Mouse (Mus musculus) heart, adult 18-20 months (tissue): ENCODE measurements around the gene Mylip. TPM values are rescaled to one million over a fixed set of nuclear protein-coding genes. Genes with fewer than 3 reads are reported as not detected.
A peak's percentile ranks its signal among the peaks of the same experiment; 100 is the strongest.

Experiments
- DNase-seq, 2 experiments: peaks; one replicate each; pipeline ENCODE4 v3.0.0; 2021 to 2022; ENCODE audit warnings: mixed read lengths in 1 of 2
- total RNA-seq, 2 experiments: library from RNA; stranded (reverse); gene quantifications; 2 replicates each; pipeline ENCODE4 v1.2.3; 2021

Gene Mylip
- total RNA-seq, 2 experiments from 2014 or later, result 21.1 to 27.0 TPM

DNA sequence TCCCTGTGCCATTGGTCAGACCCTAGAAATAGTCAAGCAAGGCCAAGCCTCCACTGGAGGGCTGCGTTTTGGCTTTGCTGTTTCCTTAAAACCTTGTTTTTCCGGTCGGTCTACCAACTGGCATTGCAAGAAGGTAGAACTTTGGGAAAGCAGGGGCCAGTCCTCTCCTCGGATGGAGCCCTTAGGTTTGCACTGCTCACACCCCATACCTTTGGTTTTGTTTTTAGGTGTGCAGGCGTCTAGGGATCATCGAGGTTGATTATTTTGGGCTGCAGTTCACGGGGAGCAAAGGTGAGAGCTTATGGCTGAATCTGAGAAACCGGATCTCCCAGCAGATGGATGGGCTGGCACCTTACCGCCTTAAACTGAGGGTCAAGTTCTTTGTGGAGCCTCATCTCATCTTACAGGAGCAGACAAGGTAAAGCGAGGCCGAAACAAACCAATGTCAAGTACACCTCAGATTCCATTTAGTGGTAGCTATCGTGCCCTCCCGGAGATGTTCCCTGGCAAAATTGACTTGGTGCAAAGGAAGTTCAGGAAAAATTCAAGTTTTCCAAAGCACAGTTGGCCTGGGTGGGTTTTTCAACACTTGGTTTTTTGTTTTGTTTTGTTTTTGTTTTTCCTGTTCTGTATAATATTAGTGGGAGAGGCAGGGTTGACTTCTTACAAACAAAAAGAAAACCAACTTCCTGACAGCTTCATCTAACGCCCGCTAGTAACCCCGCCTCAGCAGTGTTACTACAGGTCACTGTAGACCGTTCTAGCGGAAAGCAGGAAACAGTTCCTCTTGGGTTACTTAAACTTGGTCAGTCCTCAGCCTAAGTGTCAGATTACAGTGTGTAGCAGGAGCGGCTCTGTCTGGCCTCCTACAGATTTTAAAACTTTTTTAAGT lies 1.7 kb downstream of the Mylip start:
- DNase-seq, result peak; percentile 74 to 82

DNA sequence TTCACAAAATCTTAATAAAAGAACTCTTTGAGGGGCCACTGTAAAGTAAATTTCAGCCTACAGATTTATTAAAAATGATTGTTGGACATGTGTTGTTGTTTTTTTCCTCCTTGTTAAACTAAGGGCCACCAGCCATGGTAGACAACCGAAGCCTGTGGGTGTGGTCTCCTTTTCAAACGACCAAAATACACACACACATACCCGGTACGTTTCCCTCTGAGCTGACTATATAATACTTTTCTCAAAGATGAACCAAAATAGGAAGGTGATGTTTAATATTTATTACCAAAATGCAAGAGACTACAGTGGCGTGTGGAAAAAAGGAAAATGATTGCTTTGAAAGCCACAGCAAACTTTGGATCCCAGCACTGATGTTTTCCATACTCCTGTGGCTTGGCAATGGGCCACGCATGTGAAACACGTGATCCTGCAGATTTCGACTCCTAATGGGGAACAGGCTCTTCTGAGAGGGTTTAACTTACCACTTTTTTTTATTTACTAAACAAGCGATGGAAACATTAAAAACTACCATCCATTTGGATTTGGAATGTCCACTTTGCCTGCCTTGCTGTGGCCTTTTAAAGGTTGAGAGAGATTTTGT lies 2.4 kb downstream of the Mylip start:
- peak; percentile 80 to 84 for DNase-seq

DNA sequence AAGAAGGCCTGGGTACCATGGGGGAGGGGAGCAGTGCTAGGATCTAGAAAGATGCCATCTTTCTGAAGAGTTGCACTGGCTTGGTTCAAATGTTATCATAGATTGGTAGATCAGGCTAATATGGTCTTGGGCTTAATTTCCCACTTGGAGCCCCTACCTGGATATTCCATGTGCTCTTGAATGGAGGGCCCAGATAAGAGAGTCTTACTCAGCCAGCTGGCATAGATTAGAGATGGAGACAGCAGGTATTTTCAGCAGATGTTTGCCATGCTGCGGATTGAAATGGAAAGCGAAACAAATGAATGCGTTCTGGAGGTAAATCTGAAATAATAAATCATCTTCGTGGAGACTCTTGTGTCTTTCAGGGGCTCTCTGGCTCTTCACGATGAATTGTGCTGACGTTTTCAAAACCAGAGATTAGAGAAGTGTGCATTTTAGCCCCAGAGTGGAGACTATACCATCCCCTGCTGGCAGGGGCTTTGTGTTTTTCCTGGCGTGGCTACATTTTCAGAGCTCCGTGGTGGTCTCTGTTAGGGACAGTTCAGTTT lies 4.8 kb downstream of the Mylip start:
- DNase-seq, result no peak

DNA sequence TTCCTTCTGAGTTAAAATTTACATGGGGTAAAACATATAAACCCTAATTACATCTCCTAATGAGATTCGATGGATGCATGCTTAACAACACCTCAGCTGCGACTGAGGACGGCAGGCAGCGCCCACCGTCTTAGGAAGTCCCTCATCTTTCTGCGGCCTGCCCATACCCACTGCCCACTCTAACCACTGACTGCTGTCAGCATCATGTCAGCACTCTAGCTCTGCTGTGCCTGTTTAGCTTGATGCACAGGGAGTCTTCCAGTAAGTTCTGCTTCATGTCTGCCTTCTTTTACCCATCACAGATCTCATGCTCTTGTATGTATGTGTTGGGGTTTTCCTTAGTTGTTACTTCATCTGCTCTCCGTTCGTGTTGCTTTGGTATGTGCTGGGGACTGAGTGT lies 7.2 kb downstream of the Mylip start:
- no peak for DNase-seq

DNA sequence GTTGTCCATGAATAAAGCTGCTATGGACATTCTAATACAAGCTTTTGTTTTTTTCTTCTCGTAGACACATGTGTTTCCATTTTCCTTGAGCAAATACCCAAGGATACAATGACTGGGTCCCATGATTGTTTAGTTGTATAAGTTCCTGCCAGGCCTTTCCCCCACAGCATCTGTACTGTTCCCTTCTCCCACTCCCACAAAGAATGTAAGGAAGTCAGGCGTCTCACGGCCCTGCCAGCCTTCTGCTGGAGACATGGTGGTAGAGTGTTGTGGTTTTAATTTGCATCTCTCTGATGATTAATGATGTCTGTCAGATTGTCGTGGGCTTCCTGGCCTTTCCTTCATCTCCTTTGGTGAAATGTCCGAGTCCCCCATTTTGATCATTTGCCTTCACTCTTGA lies 7.7 kb downstream of the Mylip start:
- DNase-seq, result no peak

DNA sequence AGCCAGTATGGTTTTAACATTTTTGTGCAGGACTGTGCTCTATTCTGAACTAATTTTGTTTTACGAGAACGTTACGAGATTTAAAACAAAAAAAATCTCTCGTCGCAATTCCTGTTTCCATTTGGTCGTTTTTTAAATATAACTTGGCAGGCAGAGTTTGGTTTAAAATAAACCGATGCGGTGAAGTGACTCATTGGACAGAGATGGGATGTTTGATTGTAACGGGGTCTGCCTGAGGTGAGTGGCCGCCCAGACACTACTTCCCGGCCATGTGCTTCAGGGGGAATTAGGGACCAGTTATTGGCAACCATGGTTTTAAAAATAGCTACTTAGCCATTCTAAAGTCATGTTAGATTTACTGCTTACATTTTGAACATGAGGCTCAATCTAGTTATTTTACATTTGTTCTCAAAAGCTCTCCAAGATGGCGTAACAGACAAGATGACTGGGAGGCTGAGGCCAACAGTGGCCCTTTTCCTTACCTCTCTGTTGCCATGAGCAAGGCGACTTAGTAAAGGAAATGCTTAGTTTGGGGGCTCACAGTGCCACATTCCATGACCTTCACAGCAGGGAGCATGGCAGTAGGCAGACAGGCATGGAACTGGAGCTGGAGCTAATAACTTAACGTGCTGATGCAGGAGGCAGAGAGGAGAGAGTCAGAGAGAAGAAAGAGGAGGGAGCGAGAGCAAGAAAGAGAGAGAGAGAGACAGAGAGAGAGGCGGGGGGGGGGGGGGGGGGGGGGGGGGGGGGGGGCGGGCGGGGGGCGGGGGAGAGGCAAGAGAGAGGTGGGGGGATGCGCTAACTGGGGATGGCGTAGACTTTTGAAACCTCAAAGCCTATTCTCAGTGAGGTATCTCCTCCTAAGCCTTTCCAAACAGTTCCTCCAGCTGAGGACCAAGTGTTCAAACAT lies 8.6 kb downstream of the Mylip start:
- DNase-seq, result no peak

DNA sequence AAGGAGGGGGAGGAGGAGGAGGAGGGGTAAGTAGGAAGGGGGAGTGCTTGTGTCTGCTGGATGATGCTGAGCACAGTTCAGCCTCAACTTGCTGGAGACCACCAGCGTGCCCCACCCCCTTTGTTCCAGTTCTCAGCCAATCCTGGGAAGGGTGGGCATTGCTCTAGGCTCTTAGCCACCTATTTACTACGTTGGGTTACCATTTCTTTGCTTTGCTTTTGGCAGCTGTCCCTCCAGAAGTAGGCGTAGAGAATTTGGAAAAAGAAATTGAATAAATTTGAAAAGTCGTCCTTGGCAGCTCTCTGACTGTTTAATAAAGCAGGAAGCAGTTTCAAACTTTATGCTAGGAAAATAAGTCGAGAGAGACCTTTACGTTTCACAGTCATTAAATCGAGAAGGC lies 11.2 kb downstream of the Mylip start:
- no peak for DNase-seq

DNA sequence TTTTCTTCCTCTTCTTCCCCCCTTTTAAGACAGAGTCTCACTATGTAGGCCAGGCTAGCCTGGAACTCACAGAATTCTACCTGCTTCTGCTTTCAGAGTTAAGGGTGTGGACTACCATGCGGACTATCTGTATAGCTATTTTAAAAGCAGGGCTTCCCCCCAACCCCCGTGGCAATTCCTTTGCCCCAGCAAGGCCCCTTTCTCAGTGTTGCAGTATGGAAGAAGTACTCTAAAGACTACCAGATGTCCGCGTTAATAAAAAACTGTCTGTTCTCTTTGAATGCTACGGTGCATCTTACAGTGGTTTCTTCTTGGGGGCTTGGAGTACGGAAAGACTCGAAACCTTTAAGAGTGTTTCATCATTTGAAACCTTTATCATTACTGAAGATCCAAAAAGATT lies 12.3 kb downstream of the Mylip start:
- no peak for DNase-seq

DNA sequence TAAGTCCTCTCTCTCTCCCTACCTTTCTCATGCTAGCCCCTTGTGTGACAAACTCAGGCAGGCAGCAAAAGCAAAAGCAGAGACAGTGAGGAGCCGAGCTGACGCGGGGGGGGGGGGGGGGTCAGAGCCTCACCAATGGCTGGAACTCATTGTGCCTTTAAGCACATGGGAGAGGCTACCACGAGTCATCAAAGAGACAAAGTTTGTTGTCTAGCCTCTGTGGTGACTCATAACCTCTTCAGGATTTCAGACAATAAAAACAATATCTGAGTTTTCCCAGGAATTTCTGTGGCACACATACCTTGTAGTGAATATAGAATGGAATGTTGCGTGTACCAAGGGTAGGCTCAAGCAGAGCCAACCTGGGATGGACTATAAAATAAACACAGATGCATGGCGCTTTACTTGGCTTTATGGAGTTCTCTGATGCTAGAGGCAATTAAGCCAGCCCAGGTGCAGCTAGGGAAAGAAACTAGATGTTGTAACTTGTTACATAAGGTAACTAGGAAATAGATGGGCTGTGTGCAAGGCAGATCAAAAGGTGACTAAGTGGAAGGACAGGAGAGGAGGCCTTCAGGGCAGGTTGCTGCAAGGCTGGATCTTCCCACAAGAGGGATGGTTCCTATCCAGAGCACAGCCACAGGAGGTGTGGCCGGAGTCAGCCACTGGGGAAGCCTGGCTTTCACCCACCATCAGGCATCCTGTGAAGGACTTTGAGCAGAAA lies 12.9 kb downstream of the Mylip start:
- DNase-seq, result no peak

DNA sequence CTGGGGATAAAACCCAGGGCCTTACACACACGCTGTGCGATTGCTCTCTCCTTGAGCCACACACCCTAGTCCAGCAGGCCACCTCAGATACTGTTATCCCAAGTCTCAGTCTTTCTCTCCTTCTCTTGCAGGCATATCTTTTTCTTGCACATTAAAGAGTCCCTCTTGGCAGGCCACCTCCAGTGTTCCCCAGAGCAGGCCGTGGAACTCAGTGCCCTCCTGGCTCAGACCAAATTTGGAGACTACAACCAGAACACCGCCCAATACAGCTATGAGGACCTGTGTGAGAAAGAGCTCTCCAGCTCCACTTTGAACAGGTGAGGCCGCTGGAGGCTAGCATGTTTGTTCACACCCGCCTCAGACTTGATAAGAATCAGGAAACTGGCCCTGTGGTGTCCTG lies 14.7 kb downstream of the Mylip start:
- DNase-seq, result no peak

DNA sequence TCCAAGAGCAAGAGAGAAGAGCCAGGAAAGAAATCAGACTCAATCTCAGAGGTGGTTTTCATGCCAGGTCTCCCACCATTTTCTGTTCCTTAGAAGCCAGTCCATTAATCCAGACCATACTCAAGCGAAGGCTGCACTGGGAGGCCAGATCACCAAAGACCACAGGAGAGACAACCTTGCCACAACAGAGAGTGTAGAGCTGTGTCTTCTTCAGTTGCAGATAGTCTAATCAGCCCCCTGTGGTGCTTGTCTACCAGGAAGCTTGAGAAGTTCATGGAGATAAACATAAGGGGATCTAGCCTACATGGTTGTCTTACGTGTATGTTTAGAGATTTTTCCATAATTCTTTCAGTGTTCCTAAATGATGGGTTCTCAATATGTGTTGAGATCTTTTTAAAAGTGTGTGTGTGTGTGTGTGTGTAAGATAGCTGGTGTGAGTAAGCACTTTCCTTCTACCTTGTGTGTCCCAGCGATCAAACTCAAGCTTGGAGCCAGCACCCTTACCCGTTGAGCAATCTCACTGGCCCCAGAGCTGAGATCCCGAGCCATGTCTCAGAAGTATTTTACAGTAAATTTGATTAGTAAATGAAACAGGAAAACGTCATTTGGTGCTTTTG lies 15.8 kb downstream of the Mylip start:
- no peak for DNase-seq

DNA sequence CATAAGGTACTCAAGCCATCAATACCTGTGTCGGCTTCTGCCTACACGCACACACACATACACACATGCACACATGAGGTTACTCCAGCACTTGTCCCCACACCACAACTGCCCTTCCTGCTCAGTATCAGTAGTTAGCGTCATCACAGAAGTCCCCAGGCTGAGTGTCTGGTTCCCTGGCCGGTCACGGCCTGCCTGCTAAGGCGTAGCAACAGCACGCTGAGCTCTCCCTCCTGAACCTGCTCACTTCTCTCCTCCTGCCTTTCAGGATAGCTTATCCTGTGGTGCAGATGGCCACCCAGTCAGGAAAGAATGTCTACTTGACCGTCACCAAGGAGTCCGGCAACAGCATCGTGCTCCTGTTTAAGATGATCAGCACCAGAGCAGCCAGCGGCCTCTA lies 16.7 kb downstream of the Mylip start:
- DNase-seq, result no peak

DNA sequence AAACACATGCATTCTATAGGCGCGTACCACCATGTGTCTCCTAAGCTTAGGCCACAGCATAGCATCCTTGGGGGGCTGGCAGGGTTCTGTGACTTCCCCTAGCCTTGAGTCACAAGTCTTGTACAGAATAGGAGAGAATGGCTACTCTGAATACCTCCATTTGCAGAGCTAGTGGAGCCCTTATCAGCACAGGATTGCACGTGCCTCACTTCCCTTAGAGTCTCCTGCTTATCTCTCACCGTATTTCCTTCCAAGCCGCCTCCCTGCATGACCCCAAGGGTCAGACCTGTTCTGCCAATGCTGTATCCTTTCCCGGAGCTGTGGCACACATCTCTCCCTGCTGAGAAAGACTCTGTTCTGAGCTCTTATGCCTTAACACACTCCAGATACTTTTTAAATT lies 17.2 kb downstream of the Mylip start:
- DNase-seq, result no peak

DNA sequence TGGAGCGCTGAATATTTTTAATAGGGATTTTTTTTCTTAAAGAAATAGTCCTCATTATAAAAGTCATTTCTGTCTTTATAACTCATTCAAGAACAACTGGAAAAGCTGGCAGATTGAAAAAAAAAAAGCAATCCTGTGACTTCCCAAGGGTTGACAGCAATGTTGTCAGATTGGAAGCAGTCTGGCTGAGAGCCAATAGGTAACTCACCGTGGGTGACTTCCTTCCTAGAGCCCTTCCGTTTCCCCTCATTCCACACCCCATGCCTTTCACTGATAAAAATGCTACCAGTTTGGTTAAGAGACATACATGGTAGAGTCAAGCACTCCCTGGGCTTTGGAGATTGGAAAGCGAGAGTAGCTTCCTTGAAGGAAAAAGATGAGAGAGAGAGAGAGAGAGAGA lies 21.4 kb downstream of the Mylip start:
- DNase-seq, result no peak

DNA sequence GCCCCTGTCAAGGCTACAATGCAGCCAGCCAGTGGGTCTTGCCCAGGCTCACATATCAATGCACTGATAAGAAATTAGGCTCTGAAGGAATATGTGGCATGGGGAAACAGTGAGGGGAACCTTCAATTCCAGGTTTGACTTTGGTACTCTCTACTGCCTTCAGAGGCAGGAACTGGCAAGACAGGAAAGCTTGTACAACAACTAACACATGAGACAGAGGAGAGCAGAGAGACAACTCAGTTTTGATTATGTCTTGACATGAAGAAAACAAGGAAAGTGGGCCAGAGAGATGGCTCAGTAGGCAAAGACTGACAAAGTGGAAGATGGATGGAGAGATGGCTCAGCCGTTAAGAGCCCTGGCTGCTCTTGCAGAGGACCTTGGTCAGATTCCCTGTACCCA lies 23.5 kb downstream of the Mylip start:
- no peak for DNase-seq

DNA sequence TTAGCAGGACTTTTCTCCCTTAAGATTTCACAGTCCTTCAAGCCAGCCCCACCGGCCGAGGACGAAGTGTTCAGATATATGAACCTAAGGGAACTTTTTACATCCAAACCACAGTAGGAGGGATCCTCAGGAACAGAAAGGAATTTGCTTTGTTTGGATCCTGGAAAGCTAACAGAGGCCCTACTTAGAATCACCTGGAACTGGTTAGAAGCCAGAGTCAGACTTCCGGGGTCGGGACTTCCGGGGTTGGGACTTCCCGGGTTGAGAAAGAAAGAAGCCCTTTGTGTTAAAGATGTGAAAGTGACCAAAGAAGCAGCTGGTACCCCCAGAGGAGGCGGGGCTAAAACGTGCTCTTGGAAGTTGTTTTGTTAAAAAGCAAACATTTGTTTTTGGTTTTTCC lies 24.5 kb downstream of the Mylip start:
- no peak for DNase-seq

DNA sequence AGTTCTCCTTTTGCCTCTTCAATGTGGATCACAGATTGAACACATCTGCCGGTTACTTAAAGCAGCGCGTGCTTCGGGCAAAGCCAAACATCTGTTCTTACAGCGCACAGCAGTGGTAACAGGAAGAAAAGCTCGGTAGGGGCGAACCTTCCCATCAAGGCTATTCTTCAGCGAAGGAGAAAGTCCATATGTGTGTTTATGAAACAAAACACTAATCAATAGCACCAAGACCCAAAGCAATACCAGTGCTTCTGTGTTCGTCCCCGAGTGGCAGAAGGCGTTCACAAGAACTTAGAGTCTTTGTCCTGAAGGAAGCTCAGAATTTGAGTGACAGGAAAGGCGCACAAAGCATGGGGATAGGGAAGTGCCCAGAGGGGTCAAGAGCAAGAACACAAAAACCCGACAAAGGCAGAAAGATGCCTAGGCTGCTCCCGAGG lies 27.1 kb downstream of the Mylip start:
- no peak for DNase-seq

DNA sequence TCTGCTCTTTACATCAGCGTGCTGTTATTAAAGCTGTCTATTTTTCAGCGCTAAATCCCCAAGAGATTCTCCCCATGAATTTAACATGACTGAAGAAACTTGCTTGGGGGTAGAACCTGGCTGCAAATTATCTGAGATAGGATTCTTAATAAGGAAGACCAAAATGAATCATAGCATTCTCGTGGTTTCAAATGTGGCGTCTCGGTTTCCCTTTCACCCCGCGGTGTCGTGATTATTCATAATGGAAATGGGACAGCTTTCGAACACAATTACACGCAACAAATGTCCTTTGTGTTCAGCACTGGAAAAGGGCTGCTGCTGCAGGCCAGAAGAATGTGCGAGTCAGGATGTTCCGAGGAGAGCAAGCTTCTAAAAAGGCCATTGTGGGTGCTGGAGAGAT lies 29.4 kb downstream of the Mylip start:
- DNase-seq, result no peak

DNA sequence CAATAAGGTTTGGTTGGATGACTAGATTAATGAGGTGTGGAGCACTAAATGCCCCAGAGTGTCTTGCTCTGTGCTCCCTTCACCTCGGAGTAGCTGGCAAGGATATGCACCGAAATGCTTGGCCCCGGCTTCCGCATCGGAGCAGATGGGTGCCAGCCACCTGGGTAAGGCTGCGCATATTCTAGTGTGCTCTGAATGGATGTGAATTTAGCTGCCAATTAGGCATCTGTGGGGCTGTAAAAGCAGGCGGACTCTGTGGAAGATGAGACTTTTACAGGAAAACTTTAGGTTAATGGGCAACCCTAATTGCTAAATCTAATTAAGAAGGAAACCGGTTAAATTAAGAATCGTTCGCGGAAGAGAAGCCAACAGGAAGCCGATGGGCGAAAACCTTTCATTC lies 32.7 kb downstream of the Mylip start:
- DNase-seq, result no peak

DNA sequence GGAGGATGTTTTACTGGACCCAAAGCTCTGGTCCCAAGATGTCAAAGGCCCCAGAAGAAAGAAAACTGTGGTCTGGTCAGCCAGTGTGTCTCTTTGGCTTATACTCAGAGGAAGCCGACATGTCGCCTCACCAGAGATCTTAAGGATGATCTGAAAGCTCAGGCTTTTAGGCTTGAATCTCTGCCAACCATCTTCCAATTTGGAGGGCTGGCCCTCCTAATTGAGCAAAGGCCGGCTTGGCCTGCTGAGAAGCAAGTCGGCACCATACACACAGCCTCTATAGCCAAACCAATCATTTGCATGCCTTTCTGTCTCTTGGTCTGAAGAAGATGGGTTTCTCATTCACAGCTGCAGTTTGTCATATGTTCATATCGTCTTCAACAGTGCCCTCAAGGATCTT lies 33.2 kb downstream of the Mylip start:
- no peak for DNase-seq

DNA sequence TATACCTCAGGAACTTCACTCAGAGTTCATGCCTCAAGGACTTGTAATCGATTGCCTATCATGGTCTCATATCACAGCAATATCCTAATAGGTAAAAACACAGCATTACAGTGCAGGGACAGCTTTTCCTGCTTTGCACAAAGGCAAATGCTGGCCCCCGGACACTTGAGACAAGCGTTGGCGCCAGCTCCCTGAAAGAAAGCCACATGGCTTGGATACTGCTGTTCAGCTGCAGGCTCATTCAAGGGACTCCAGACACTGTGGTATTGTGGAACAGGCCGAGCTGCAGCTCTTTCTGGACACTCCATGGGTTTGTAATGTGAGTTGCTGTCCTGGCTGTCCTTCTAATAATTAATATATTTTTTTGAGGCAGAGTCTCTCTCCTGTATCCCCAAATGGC lies 34.4 kb downstream of the Mylip start:
- no peak for DNase-seq
